Mouse (Mus musculus) stomach, embryonic 16.5 days (tissue): Measurements from ENCODE around the gene Mrps18c. TPM values are rescaled to one million over a fixed set of nuclear protein-coding genes. Genes with fewer than 3 reads are reported as not detected.

Experiments
- ATAC-seq: fragments of 200-750 bp; cut with Nextera tagmentation; 2 replicates; pipeline ENCODE4 v1.8.0; 2017; ENCODE audit warnings: moderate number of reproducible peaks, moderate TSS enrichment; ENCODE audit not compliant: insufficient read depth, low FRiP score
- H3K27ac ChIP-seq: fragments of 300-500 bp; sonication (generic); 2 replicates; pipeline ENCODE4 v1.5.1; 2014; ENCODE audit warnings: low read length
- H3K27me3 ChIP-seq: fragments of 300-500 bp; sonication (generic); 2 replicates; pipeline ENCODE4 v1.6.1; 2014; ENCODE audit warnings: low read length, control low read depth, mixed read lengths; ENCODE audit not compliant: control insufficient read depth, insufficient read depth
- H3K36me3 ChIP-seq: fragments of 300-500 bp; sonication (generic); 2 replicates; pipeline ENCODE4 v1.6.1; 2014; ENCODE audit warnings: low read length; ENCODE audit not compliant: control insufficient read depth, insufficient read depth
- H3K4me1 ChIP-seq: fragments of 300-500 bp; sonication (generic); 2 replicates; pipeline ENCODE4 v1.6.1; 2014; ENCODE audit warnings: low read length, control low read depth, mixed read lengths; ENCODE audit not compliant: control insufficient read depth, insufficient read depth
- H3K4me2 ChIP-seq: fragments of 300-500 bp; sonication (generic); 2 replicates; pipeline ENCODE4 v1.6.1; 2014; ENCODE audit warnings: low read depth, low read length, mixed read lengths
- H3K4me3 ChIP-seq: fragments of 300-500 bp; sonication (generic); replicated peaks from 2 replicates; pipeline ENCODE4 v1.5.1; 2014; ENCODE audit warnings: mild to moderate bottlenecking, low read length
- H3K9ac ChIP-seq: fragments of 300-500 bp; sonication (generic); 2 replicates; pipeline ENCODE4 v1.6.1; 2014; ENCODE audit warnings: low read length
- H3K9me3 ChIP-seq: fragments of 300-500 bp; sonication (generic); replicated peaks from 2 replicates; pipeline ENCODE4 v1.6.1; 2016; ENCODE audit warnings: low read length, control low read depth; ENCODE audit not compliant: control insufficient read depth
- WGBS: fragments of 180-500 bp; shearing (Covaris S2); extraction: QIAGEN DNeasy Blood & Tissue Kit; methylation state at CpG from one replicate; pipeline ENCODE4 v1.1.7; 2014; 5-methylcytosine and 5-hydroxymethylcytosine counted together
- polyA plus RNA-seq: library from polyadenylated mRNA; unstranded; fragments of >200 nt; fragmentation: Nextera tagmentation; extraction: Ambion mirVana; gene quantifications from 2 replicates; pipeline ENCODE4 v1.2.1, GENCODE M21; 2015

Mrps18c gene
- polyA plus RNA-seq, 1 experiment from 2014 or later, result 172 TPM

DNA sequence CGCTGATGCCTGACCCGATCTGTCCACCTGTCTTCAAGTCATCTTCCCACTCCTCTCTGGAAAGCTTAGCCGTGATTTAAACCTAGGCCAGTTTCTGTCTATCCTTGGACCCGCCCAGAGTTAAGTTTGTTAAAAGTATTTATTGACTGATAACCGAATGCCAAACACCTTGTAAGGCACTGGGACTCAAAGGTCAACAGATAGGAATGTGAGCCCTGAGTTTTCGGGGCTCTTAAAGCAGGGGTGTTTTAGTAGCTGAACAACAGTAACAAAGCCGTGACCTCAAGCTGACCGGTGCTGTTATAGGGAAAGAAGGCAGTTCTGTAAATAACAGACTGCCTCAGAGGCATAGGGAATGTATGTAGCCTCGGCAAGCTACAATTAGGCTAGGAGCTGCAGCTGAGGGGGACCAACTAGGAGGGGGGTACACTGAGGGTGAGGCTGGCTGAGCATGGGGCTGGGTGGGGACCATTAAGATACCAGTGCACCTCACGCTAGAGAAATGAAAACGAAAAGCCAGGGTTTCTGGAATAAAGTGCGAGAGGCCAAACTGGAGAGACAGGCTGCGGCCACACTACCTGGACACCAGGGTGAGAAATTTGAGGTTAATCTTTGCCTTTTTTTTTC is 22.5 kb upstream of the Mrps18c start:
- H3K27ac ChIP-seq, result no peak overlapping the region
- H3K4me1 ChIP-seq, result no peaks in the 10 kb centered on the region
- H3K27me3 ChIP-seq, result no peaks in the 10 kb centered on the region
- no peak overlapping the region for H3K4me3 ChIP-seq
- no peaks in the 10 kb centered on the region for H3K9me3 ChIP-seq
- peaks cover 20% of the 10 kb centered on the region for H3K36me3 ChIP-seq
- H3K4me2 ChIP-seq, result no peak overlapping the region
- ATAC-seq, result peak; percentile 60; the same call in 1 of the 2 replicates
- WGBS, result 66% methylated on average over 13 of the region's 13 CpGs
- H3K9ac ChIP-seq, result no peak overlapping the region

DNA sequence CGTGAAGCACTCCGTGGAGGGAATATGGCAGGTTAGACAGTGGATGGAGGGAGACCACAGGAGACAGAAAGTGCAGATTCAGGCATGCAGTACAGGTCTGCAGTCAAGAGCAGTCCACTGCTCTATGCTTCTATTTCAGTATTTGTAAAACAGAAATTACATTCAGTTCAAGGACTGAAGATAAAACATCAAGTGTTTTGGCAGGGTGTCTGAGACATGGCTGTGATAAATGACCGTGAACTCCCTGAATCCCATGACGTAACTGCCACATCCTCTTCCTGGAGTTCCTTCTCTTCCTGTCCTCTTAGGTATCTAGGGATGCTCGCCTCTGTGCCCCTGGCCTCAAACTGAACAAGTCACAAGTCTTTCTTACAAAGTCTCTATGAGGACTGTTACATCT is 21.5 kb upstream of the Mrps18c start:
- no peak overlapping the region for H3K9ac ChIP-seq
- H3K27ac ChIP-seq, result no peak overlapping the region
- no peaks in the 10 kb centered on the region for H3K27me3 ChIP-seq
- H3K36me3 ChIP-seq, result peaks cover 17% of the 10 kb centered on the region
- no peaks in the 10 kb centered on the region for H3K9me3 ChIP-seq
- no peak for ATAC-seq
- no peak overlapping the region for H3K4me3 ChIP-seq
- no peaks in the 10 kb centered on the region for H3K4me1 ChIP-seq
- WGBS, result 86% methylated on average over 5 of the region's 5 CpGs
- no peak overlapping the region for H3K4me2 ChIP-seq

DNA sequence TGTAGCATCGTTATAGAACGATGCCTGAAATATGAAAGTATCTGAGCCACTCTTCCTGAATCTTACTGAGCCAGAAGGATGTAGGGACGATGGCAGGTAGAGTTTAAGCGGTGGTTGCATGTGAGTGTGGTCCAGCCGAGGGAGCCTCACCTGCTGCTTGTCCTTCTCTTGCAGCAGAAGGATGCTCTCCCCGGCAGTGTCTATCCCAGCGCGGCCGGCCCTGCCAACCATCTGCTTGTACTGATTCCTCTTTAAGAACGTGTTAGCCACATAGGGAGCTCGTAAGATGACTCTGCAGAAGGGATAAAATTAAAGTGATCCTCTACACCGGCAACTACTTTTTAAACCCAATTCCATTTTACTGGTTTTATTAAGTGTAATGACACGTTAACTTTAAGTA is 19.4 kb upstream of the Mrps18c start:
- no peak overlapping the region for H3K9ac ChIP-seq
- H3K36me3 ChIP-seq, result peaks cover 13% of the 10 kb centered on the region; the same call in 1 of the 2 replicates
- WGBS, result 94% methylated on average over 13 of the region's 13 CpGs
- H3K9me3 ChIP-seq, result no peaks in the 10 kb centered on the region
- no peaks in the 10 kb centered on the region for H3K27me3 ChIP-seq
- H3K27ac ChIP-seq, result no peak overlapping the region
- no peaks in the 10 kb centered on the region for H3K4me1 ChIP-seq
- H3K4me3 ChIP-seq, result no peak overlapping the region
- ATAC-seq, result no peak
- no peak overlapping the region for H3K4me2 ChIP-seq

DNA sequence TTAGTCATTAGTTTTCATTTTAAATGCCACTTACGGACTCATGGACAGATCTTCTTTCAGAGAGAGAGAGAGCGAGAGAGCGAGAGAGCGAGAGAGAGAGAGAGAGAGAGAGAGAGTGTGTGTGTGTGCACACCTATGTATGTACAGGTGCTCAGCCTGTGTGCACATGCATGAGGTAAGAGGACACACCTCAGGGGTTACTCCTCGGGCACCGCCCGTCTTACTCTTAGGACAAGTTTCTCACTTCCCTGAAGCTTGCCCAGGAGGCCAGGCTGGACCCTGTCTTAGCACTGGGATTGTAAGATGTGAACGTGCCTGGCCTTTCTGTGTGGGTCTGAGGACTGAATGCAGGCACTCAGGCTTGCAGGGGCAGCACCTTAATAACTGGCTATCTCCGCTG is 10.9 kb upstream of the Mrps18c start:
- WGBS, result 93% methylated on average over 9 of the region's 9 CpGs

DNA sequence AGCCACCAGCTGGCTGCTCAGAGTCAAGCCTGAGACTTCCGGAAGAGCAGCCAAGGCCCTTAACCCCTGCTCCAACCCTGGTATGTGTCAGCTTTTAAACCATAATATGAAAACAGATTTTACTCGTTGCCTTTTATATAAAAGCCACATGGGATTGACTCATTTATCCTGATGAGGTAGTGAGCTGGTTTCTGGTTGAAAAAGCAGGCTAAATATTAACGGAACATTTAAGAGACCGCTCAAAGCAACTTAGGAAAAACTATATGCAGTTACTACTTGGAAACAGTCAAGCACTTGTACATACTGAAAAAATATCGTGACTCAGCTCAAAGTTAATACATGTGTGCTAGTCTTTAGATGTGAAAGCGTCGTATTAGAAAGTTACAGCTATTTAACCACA is 6.2 kb upstream of the Mrps18c start:
- no peak overlapping the region for H3K9ac ChIP-seq
- no peaks in the 10 kb centered on the region for H3K36me3 ChIP-seq
- no peaks in the 10 kb centered on the region for H3K9me3 ChIP-seq
- WGBS, result 78% methylated on average over 7 of the region's 7 CpGs
- no peaks in the 10 kb centered on the region for H3K27me3 ChIP-seq
- H3K4me3 ChIP-seq, result no peak overlapping the region
- H3K4me1 ChIP-seq, result no peaks in the 10 kb centered on the region
- no peak overlapping the region for H3K4me2 ChIP-seq
- no peak for ATAC-seq
- no peak overlapping the region for H3K27ac ChIP-seq

More for the DNA sequence above, 10.9 kb upstream of the Mrps18c start:
- H3K36me3 ChIP-seq, result no peaks in the 10 kb centered on the region
- H3K27ac ChIP-seq, result no peak overlapping the region
- H3K4me2 ChIP-seq, result no peak overlapping the region
- no peak for ATAC-seq
- no peak overlapping the region for H3K9ac ChIP-seq
- H3K4me1 ChIP-seq, result no peaks in the 10 kb centered on the region
- no peaks in the 10 kb centered on the region for H3K9me3 ChIP-seq
- H3K4me3 ChIP-seq, result no peak overlapping the region
- no peaks in the 10 kb centered on the region for H3K27me3 ChIP-seq

DNA sequence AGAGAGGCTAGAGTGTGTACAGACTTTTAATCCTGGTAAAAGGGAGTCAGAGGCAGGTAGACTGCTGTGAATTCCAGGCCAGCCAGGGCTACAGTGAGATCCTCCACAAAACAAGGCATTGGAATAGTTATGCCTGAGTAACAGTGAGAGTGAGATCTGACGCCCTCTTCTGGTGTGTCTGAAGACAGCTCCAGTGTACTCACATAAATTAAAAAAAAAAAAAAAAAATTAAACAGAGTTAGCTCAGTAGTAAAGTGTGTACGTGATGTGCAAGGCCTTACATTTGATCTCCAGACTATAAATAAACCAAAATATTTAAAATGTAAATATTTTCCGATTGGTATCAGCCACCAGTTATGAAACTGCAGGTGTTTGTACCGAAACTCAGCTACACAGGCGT is 4.3 kb upstream of the Mrps18c start:
- no peak overlapping the region for H3K27ac ChIP-seq
- no peak for ATAC-seq
- no peak overlapping the region for H3K4me2 ChIP-seq
- 79% methylated on average over 5 of the region's 5 CpGs for WGBS
- H3K9ac ChIP-seq, result no peak overlapping the region
- no peaks in the 10 kb centered on the region for H3K27me3 ChIP-seq
- peaks cover 3% of the 10 kb centered on the region; the same call in 1 of the 2 replicates for H3K4me1 ChIP-seq
- no peaks in the 10 kb centered on the region for H3K36me3 ChIP-seq
- H3K9me3 ChIP-seq, result no peaks in the 10 kb centered on the region
- no peak overlapping the region for H3K4me3 ChIP-seq

DNA sequence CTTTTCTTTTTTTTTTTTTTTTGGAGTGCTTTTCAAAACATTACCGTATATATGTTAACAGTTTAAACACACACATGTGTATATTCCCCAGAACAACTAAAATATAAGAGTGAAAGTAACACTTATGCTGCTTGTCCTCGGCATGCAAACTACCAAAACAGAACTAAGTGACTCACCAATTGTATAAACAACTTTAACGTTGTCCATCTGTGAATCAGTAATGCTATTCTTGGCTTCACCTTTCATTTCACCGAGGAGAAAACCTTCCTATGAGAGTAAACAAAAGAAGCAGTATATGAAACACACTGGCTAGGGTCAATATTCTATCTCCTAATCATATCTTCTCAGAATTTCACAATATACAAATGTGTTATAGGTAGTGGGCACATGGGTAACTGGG is 19.9 kb downstream of the Mrps18c start:
- Histone ChIP-seq H3K27ac (no peak overlapping the region), H3K4me3 (no peak overlapping the region), H3K4me1 (peaks cover 5% of the 10 kb centered on the region; the same call in 1 of the 2 replicates), H3K27me3 (no peaks in the 10 kb centered on the region), H3K9me3 (no peaks in the 10 kb centered on the region), H3K36me3 (peaks cover 6% of the 10 kb centered on the region; the same call in 1 of the 2 replicates), H3K9ac (no peak overlapping the region), H3K4me2 (no peak overlapping the region)
- WGBS, result 39% methylated on average over 4 of the region's 4 CpGs
- no peak for ATAC-seq

DNA sequence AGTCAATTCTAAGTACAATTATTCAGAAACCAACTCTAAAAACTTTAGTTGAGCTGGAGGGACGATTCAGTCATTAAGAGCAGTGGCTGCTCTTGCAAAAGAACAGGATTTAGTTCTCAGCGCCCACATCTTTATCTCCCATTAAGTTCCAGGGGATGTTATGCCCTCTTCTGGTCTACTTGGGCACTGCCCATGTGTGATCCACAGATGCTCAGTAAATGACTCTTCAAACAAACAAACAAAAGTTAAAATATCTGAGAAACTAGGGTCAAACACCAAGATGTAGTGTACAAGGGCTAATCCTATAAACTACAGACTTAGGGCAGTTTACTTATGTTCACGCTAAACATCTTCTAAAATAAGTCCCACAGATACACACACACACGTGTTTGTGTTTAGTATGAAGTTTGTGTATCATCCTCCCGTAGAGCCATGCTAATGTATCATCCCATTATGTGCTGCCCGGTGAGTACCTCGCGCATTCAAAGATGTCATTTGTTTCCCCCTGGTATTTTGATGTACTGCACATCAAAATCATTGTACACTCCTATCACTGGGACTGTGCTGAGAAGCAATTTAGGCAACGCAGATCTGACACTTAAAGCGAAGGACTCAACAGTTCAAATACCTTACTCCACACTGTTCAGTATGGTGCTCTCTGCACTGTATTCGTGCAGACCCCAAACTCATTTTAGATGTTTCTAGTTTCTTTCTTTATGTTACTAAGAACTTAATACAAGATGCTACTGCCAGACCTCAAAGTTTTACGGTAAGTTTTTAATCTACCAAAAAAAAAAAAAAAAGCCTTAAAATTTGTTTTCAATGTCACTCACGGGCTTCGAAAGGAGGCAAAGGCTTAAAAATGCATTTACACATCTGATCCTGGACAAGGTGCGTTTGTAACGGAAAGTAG is 21.4 kb downstream of the Mrps18c start:
- H3K4me1 ChIP-seq, result peaks cover 5% of the 10 kb centered on the region; the same call in 1 of the 2 replicates
- H3K36me3 ChIP-seq, result 0 out of 2 replicates have a peak, but pooled peaks cover under 1% of the 10 kb centered on the region
- no peaks in the 10 kb centered on the region for H3K27me3 ChIP-seq
- peak overlapping the region; percentile 68 for H3K4me2 ChIP-seq
- H3K4me3 ChIP-seq, result peak overlapping the region; percentile 76
- no peaks in the 10 kb centered on the region for H3K9me3 ChIP-seq
- ATAC-seq, result no peak
- no peak overlapping the region for H3K27ac ChIP-seq
- 29% methylated on average over 16 of the region's 16 CpGs for WGBS
- H3K9ac ChIP-seq, result peak overlapping the region; percentile 91
